Mouse (Mus musculus): ENCODE data around the gene Syt14.

DNA sequence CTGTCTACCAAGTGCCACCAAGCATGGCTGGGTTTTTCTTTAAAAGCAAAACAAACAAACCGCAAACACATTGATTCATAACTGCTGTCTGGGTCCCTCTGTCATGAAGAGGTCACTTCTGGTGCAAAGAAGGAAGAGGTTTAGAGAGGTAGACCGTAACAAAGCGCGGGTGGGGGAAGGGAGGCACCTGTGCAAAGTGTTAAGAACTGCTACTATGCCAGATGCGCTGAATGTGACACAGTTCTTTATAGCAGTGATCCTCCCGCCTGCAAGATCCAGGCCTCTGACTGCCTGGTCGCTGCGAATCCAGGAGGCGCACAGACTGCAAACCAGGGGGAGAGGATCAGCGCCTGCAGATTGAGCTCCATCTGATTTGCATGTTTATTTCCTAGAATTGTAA, 179.2 kb downstream of the Syt14 start:
- no peak for TF ChIP-seq CTCF (IDR thresholded peaks at IDR 0.05; ENCODE audit: low read depth, low read length)
- no peak for TF ChIP-seq POLR2A (IDR thresholded peaks at IDR 0.05; ENCODE audit: extremely low read depth, insufficient read depth, low read length)

Data from liver, adult 2 months (tissue).